9 mouse cellular contexts compared by ENCODE assay signal in genomic region chr15:101772711-101773081, GRCm38 (mm10). TPM values are rescaled to one million over a fixed set of nuclear protein-coding genes. Genes with fewer than 3 reads are reported as not detected.
A peak's percentile ranks its signal among the peaks of the same experiment; 100 is the strongest.
DNase-seq lines count a peak whose midpoint lies in the region; ATAC-seq and TF ChIP-seq lines count a peak whose summit lies in the region.
"Had no signal": no experiment of that assay in that cellular context is flagged by ENCODE, and none has a peak within 500 bp of the region (broad histone marks: within the 10 kb centered on the region; RNA-seq: fewer than 3 reads in every experiment).

No protein-coding gene starts in this region.

- H3K27ac ChIP-seq in heart, embryonic 12.5 days (ENCODE audit: poor library complexity, severe bottlenecking): no peak overlapping the region
- H3K27ac ChIP-seq in liver, adult 2 months (replicated peaks; ENCODE audit: insufficient read depth, low read depth, low read length): no peak overlapping the region
- 0 out of 2 replicates have a peak overlapping the region, but pooled peaks have one; percentile 48 for H3K27ac ChIP-seq in stomach, embryonic 15.5 days

- peak; percentile 53 for DNase-seq in CD4-positive helper T cell, adult 2 months (ENCODE audit: low read depth, low spot score)
- DNase-seq in c-Kit-negative CD71-positive TER-119-positive erythroid progenitor cells, embryonic 14.5 days (ENCODE audit: low read depth, low spot score): peak; percentile 42
- DNase-seq in fibroblast of lung, adult 2 months (ENCODE audit: low read depth): peak; percentile 66
- peak; percentile 92 for DNase-seq in kidney, postnatal 10 days
- peak; percentile 57 for DNase-seq in liver, adult 2 months (ENCODE audit: extremely low read depth, low read depth, low spot score)
- peak; percentile 93 for DNase-seq in neural tube, embryonic 10.5 days (ENCODE audit: extremely low spot score, low spot score)

- H3K9me3 ChIP-seq in heart, embryonic 12.5 days (replicated peaks): no peaks in the 10 kb centered on the region
- no peaks in the 10 kb centered on the region for H3K9me3 ChIP-seq in stomach, embryonic 15.5 days
- H3K9me3 ChIP-seq: embryonic facial prominence, embryonic 15.5 days had no signal

- no peak for TF ChIP-seq POLR2A in liver, adult 2 months (IDR thresholded peaks at IDR 0.05; ENCODE audit: extremely low read depth, insufficient read depth, low read length)

- no peaks in the 10 kb centered on the region for H3K4me1 ChIP-seq in heart, embryonic 12.5 days (replicated peaks)
- H3K4me1 ChIP-seq in liver, adult 2 months (ENCODE audit: control insufficient read depth, insufficient read depth, low read length): no peaks in the 10 kb centered on the region
- no peaks in the 10 kb centered on the region for H3K4me1 ChIP-seq in stomach, embryonic 15.5 days

- ATAC-seq in heart, embryonic 12.5 days (ENCODE audit: insufficient number of reproducible peaks, low FRiP score): peak; percentile 45; the same call in 1 of the 2 replicates
- 0 out of 2 replicates have a peak, but pooled peaks have one; percentile 25 for ATAC-seq in stomach, embryonic 15.5 days (ENCODE audit: insufficient read depth, low FRiP score, low read depth)

- no peaks in the 10 kb centered on the region for H3K36me3 ChIP-seq in heart, embryonic 12.5 days
- no peaks in the 10 kb centered on the region for H3K36me3 ChIP-seq in liver, adult 2 months (ENCODE audit: control insufficient read depth, insufficient read depth, low read length)
- no peaks in the 10 kb centered on the region for H3K36me3 ChIP-seq in stomach, embryonic 15.5 days
- H3K36me3 ChIP-seq: embryonic facial prominence, embryonic 15.5 days had no signal

- 4% methylated on average over 5 of the region's 5 CpGs for WGBS in heart, embryonic 12.5 days
- WGBS in liver, adult 2 months: 4% methylated on average over 5 of the region's 5 CpGs
- 2% methylated on average over 5 of the region's 5 CpGs for WGBS in stomach, embryonic 15.5 days

- TF ChIP-seq CTCF in liver, adult 2 months (IDR thresholded peaks at IDR 0.05; ENCODE audit: low read depth, low read length): peak; percentile 86

- H3K4me3 ChIP-seq in heart, embryonic 12.5 days: no peak overlapping the region
- no peak overlapping the region for H3K4me3 ChIP-seq in liver, adult 2 months (ENCODE audit: insufficient read depth, low read depth, low read length)
- no peak overlapping the region for H3K4me3 ChIP-seq in stomach, embryonic 15.5 days (replicated peaks)
- H3K4me3 ChIP-seq: embryonic facial prominence, embryonic 15.5 days had no signal

- no peaks in the 10 kb centered on the region for H3K79me2 ChIP-seq in liver, adult 2 months (ENCODE audit: control insufficient read depth, insufficient read depth, low read length)

- peaks cover 65% of the 10 kb centered on the region for H3K27me3 ChIP-seq in heart, embryonic 12.5 days (replicated peaks)
- H3K27me3 ChIP-seq in liver, adult 2 months (ENCODE audit: control insufficient read depth, insufficient read depth, low read length): no peaks in the 10 kb centered on the region
- H3K27me3 ChIP-seq in stomach, embryonic 15.5 days (replicated peaks): no peaks in the 10 kb centered on the region
- H3K27me3 ChIP-seq: embryonic facial prominence, embryonic 15.5 days had no signal

- no peak overlapping the region for H3K9ac ChIP-seq in heart, embryonic 12.5 days
- H3K9ac ChIP-seq in liver, adult 2 months (ENCODE audit: low read depth, low read length): no peak overlapping the region
- no peak overlapping the region for H3K9ac ChIP-seq in stomach, embryonic 15.5 days
- H3K9ac ChIP-seq: embryonic facial prominence, embryonic 15.5 days had no signal

- H3K4me2 ChIP-seq in heart, embryonic 12.5 days: no peak overlapping the region
- H3K4me2 ChIP-seq in stomach, embryonic 15.5 days: no peak overlapping the region
- H3K4me2 ChIP-seq: embryonic facial prominence, embryonic 15.5 days had no signal

RNA-seq across cellular contexts. Expression of gene Krt72, which starts 13.6 kb away (rescaled TPM):
- not detected in 2 replicates for polyA plus RNA-seq in heart, embryonic 12.5 days (2016; fragmentation: Nextera tagmentation; extraction: Ambion mirVana)
- total RNA-seq in liver, adult 2 months (2014; rRNA removed): not detected in 2 replicates
- not detected in 2 replicates for polyA plus RNA-seq in liver, adult 2 months (2012; rRNA removed)
- polyA plus RNA-seq in stomach, embryonic 15.5 days (2015; fragmentation: Nextera tagmentation; extraction: Ambion mirVana): not detected in 2 replicates

RNA-seq across cellular contexts. Expression of gene Krt73, which starts 29.4 kb away (rescaled TPM):
- polyA plus RNA-seq in heart, embryonic 12.5 days (2016; fragmentation: Nextera tagmentation; extraction: Ambion mirVana): not detected in 2 replicates
- total RNA-seq in liver, adult 2 months (2014; rRNA removed): not detected in 2 replicates
- not detected in 2 replicates for polyA plus RNA-seq in liver, adult 2 months (2012; rRNA removed)
- polyA plus RNA-seq in stomach, embryonic 15.5 days (2015; fragmentation: Nextera tagmentation; extraction: Ambion mirVana): not detected in 2 replicates

RNA-seq across cellular contexts. Expression of gene Krt71, which starts 29.8 kb away (rescaled TPM):
- polyA plus RNA-seq in heart, embryonic 12.5 days (2016; fragmentation: Nextera tagmentation; extraction: Ambion mirVana): not detected in 2 replicates
- not detected in 2 replicates for total RNA-seq in liver, adult 2 months (2014; rRNA removed)
- polyA plus RNA-seq in liver, adult 2 months (2012; rRNA removed): not detected in 2 replicates
- polyA plus RNA-seq in stomach, embryonic 15.5 days (2015; fragmentation: Nextera tagmentation; extraction: Ambion mirVana): not detected in 2 replicates

RNA-seq across cellular contexts. Expression of gene Krt2, which starts 45.3 kb away (rescaled TPM):
- not detected in 2 replicates for polyA plus RNA-seq in heart, embryonic 12.5 days (2016; fragmentation: Nextera tagmentation; extraction: Ambion mirVana)
- not detected in 2 replicates for total RNA-seq in liver, adult 2 months (2014; rRNA removed)
- polyA plus RNA-seq in liver, adult 2 months (2012; rRNA removed): not detected in 2 replicates
- polyA plus RNA-seq in stomach, embryonic 15.5 days (2015; fragmentation: Nextera tagmentation; extraction: Ambion mirVana): not detected in 2 replicates

RNA-seq across cellular contexts. Expression of gene Krt5, which starts 60.0 kb away (rescaled TPM):
- 1.1 and 1.9 TPM in 2 replicates for polyA plus RNA-seq in heart, embryonic 12.5 days (2016; fragmentation: Nextera tagmentation; extraction: Ambion mirVana)
- not detected in 2 replicates for total RNA-seq in liver, adult 2 months (2014; rRNA removed)
- polyA plus RNA-seq in liver, adult 2 months (2012; rRNA removed): not detected in 2 replicates
- 187 and 301 TPM in 2 replicates for polyA plus RNA-seq in stomach, embryonic 15.5 days (2015; fragmentation: Nextera tagmentation; extraction: Ambion mirVana)

Comparison
In these comparisons a context has a peak if more than half of its experiments do, and no peak if none do; other contexts are left out.
1. DNase-seq: peak in every context shown above with its lines; median percentile 93 in neural tube, embryonic 10.5 days; 92 in kidney, postnatal 10 days; 66 in fibroblast of lung, adult 2 months; 57 in liver, adult 2 months; 53 in CD4-positive helper T cell, adult 2 months; 42 in c-Kit-negative CD71-positive TER-119-positive erythroid progenitor cells, embryonic 14.5 days.